Mouse (Mus musculus): ENCODE results near the gene Elf3. TPM values are rescaled to one million over a fixed set of nuclear protein-coding genes. Genes with fewer than 3 reads are reported as not detected.

Elf3 gene
- total and polyA plus RNA-seq, 3 experiments: 14.6 to 52.1 (median 28.6) TPM

DNA sequence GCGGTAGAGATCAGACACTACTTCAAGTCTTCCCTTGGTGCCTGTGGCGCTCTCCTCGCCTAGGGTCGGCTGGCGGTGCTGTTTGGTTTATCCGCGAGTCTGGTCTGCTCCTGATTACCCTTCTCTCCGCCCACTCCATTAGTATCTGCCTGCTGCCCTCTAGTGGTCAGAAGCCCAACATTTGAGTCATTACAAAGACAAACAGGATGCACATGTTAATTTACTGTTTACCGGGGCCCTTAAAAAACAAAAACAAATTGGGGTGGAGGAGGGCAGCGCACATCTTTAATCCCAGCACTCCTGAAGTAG, 714 bp upstream of the Elf3 start:
- Histone ChIP-seq H3K4me1 (ENCODE audit: control insufficient read depth in 1 of 2, insufficient read depth in 2 of 2) (peaks cover 21 to 42% of the 10 kb centered on the region in 2 experiments), H3K79me2 (replicated peaks; ENCODE audit: control insufficient read depth, extremely low read depth, insufficient read depth, poor library complexity, severe bottlenecking) (peaks cover 19% of the 10 kb centered on the region), H3K36me3 (replicated peaks in 1 of 2; ENCODE audit: control insufficient read depth in 1 of 2, insufficient read depth in 1 of 2, low read length in 1 of 2) (peaks cover 47 to 61% of the 10 kb centered on the region in 2 experiments), H3K27ac (ENCODE audit: insufficient read depth, low read depth) (peak overlapping the region; percentile 91), H3K4me3 (replicated peaks in 1 of 3; ENCODE audit: low read depth in 2 of 3, low read length in 2 of 3, poor library complexity in 1 of 3) (peak overlapping the region; percentile 50 to 68 (median 68)), H3K9me3 (replicated peaks; ENCODE audit: low read length) (no peaks in the 10 kb centered on the region), H3K4me2 (ENCODE audit: insufficient read depth, low read depth, poor library complexity, severe bottlenecking) (peak overlapping the region; percentile 58), H3K9ac (ENCODE audit: insufficient read depth, low read depth) (peak overlapping the region; percentile 81), H3K27me3 (replicated peaks) (no peaks in the 10 kb centered on the region)
- DNase-seq (ENCODE audit: extremely low read depth): peak; percentile 94
- in situ Hi-C loops (cut with MboI; ENCODE audit: low pct_ligation_motif_present, low pct_unique_long_range_greater_than_20kb, low sequenced_read_pairs) (loop anchor here (5.0 kb wide), 2 partner anchors 87 to 118 kb away; partner anchors contain the start of gene Shisa4), dilution Hi-C loops (cut with MboI; ENCODE audit: extremely low pct_ligation_motif_present, extremely low pct_unique_long_range_greater_than_20kb, low sequenced_read_pairs) (no loop called here)
- TF ChIP-seq JUND (conservative IDR thresholded peaks at IDR 0.05; ENCODE audit: low read depth, low read length) (no peak), KAT2A (IDR thresholded peaks at IDR 0.05; ENCODE audit: insufficient replicate concordance, low read length) (no peak), RAD21 (IDR thresholded peaks at IDR 0.05; ENCODE audit: low read depth, low read length) (peak; percentile 86), TBP (conservative IDR thresholded peaks at IDR 0.05; ENCODE audit: low read depth, low read length) (0 out of 2 replicates have a peak, but pooled peaks have one; percentile 63), USF2 (conservative IDR thresholded peaks at IDR 0.05; ENCODE audit: low read depth, low read length) (no peak), JUN (IDR thresholded peaks at IDR 0.05; ENCODE audit: insufficient read depth, low read depth, low read length) (no peak), BHLHE40 (IDR thresholded peaks at IDR 0.05; ENCODE audit: low read depth, low read length) (peak; percentile 31; the same call in 1 of the 2 replicates), ELF1 (IDR thresholded peaks at IDR 0.05; ENCODE audit: low read depth, low read length) (no peak; the same call in 1 of the 2 replicates), TCF12 (IDR thresholded peaks at IDR 0.05; ENCODE audit: low read depth, low read length) (peak; percentile 54), ZNF384 (IDR thresholded peaks at IDR 0.05; ENCODE audit: low read depth, low read length) (no peak; the same call in 1 of the 2 replicates), GABPA (IDR thresholded peaks at IDR 0.05; ENCODE audit: insufficient replicate concordance, low read depth, low read length) (no peak), POLR2AphosphoS2 (IDR thresholded peaks at IDR 0.05; ENCODE audit: low read depth, low read length) (no peak), NELFE (IDR thresholded peaks at IDR 0.05; ENCODE audit: low read depth, low read length) (peak; percentile 41; the same call in 1 of the 2 replicates), EP300 (IDR thresholded peaks at IDR 0.05; ENCODE audit: low read length) (no peak), ZKSCAN1 (IDR thresholded peaks at IDR 0.05; ENCODE audit: borderline replicate concordance, low read depth, low read length) (no peak), MAZ (IDR thresholded peaks at IDR 0.05; ENCODE audit: low read depth, low read length) (no peak), SIN3A (IDR thresholded peaks at IDR 0.05; ENCODE audit: low read length) (no peak; the same call in 1 of the 2 replicates), MXI1 (IDR thresholded peaks at IDR 0.05; ENCODE audit: low read depth, low read length) (no peak; the same call in 1 of the 2 replicates), ZC3H11A (IDR thresholded peaks at IDR 0.05; ENCODE audit: low read depth, low read length) (peak; percentile 84), PAX5 (IDR thresholded peaks at IDR 0.05; ENCODE audit: low read length) (no peak), MYC (IDR thresholded peaks at IDR 0.05; ENCODE audit: low read depth, low read length) (peak; percentile 67; the same call in 1 of the 2 replicates), CTCF (conservative IDR thresholded peaks at IDR 0.05 in 1 of 2, IDR thresholded peaks at IDR 0.05 in 1 of 2; ENCODE audit: low read depth in 2 of 2, low read length in 2 of 2) (peak; percentile 53 to 94), UBTF (IDR thresholded peaks at IDR 0.05; ENCODE audit: low read depth, low read length) (no peak), ETS1 (conservative IDR thresholded peaks at IDR 0.05; ENCODE audit: low read depth, low read length) (0 out of 2 replicates have a peak, but pooled peaks have one; percentile 10), SMC3 (IDR thresholded peaks at IDR 0.05; ENCODE audit: low read depth, low read length) (peak; percentile 95), CHD1 (IDR thresholded peaks at IDR 0.05; ENCODE audit: low read depth, low read length) (no peak)

All from CH12.LX (cell line).